Mouse (Mus musculus): ENCODE measurements around the gene Chil5. TPM values are rescaled to one million over a fixed set of nuclear protein-coding genes. Genes with fewer than 3 reads are reported as not detected.
"Not testable (repeated sequence)": the region's sequence is repeated elsewhere in the genome, so short reads cannot be mapped to it uniquely, and the experiment has no call there.

Gene Chil5
- polyA plus RNA-seq (2014; fragmentation: Nextera tagmentation; extraction: Ambion mirVana), result 0.29 TPM in 1 of 2 replicates, not detected in the other

GRCm38 (mm10) chr3:106032781-106033180, at the start of gene Chil5:
Gene Chil5, minus strand, starts transcription at chr3:106032814.
- Histone ChIP-seq H3K9ac (replicated peaks; ENCODE audit: low read length) (no peak within 1 kb of the TSS), H3K27me3 (ENCODE audit: control insufficient read depth, insufficient read depth, low read length) (no peaks in the 10 kb centered on the region), H3K4me2 (ENCODE audit: low read depth, low read length) (no peak within 1 kb of the TSS), H3K36me3 (replicated peaks; ENCODE audit: control insufficient read depth, insufficient read depth, low read depth, low read length) (no peaks in the 10 kb centered on the region), H3K4me1 (ENCODE audit: control insufficient read depth, insufficient read depth, low read length) (no peaks in the 10 kb centered on the region), H3K27ac (replicated peaks; ENCODE audit: low read depth, low read length) (no peak within 1 kb of the TSS), H3K4me3 (ENCODE audit: low read depth, low read length) (no peak within 1 kb of the TSS), H3K9me3 (replicated peaks; ENCODE audit: control insufficient read depth, low read length) (no peaks in the 10 kb centered on the region)
- ATAC-seq (replicated peaks; ENCODE audit: insufficient number of reproducible peaks, low FRiP score, low TSS enrichment, low read depth) (no peak), DNase-seq (ENCODE audit: low spot score) (no peak)
- WGBS, result 91% methylated on average over 1 of the region's 1 CpGs

GRCm38 (mm10) chr3:106074824-106075223, 42.2 kb upstream of the Chil5 start:
- 84% methylated on average over 1 of the region's 1 CpGs for WGBS
- no peaks in the 10 kb centered on the region for H3K27me3 ChIP-seq (ENCODE audit: control insufficient read depth, insufficient read depth, low read length)

GRCm38 (mm10) chr3:106070994-106071393, 38.4 kb upstream of the Chil5 start:
- WGBS, result 89% methylated on average over 2 of the region's 2 CpGs
- no peak overlapping the region for H3K4me3 ChIP-seq (ENCODE audit: low read depth, low read length)
- no peak overlapping the region for H3K27ac ChIP-seq (replicated peaks; ENCODE audit: low read depth, low read length)
- H3K9ac ChIP-seq (replicated peaks; ENCODE audit: low read length), result no peak overlapping the region
- ATAC-seq (replicated peaks; ENCODE audit: insufficient number of reproducible peaks, low FRiP score, low TSS enrichment, low read depth), result no peak
- DNase-seq (ENCODE audit: low spot score), result no peak
- H3K9me3 ChIP-seq (replicated peaks; ENCODE audit: control insufficient read depth, low read length), result no peaks in the 10 kb centered on the region
- no peaks in the 10 kb centered on the region for H3K27me3 ChIP-seq (ENCODE audit: control insufficient read depth, insufficient read depth, low read length)
- no peaks in the 10 kb centered on the region for H3K4me1 ChIP-seq (ENCODE audit: control insufficient read depth, insufficient read depth, low read length)
- H3K4me2 ChIP-seq (ENCODE audit: low read depth, low read length), result no peak overlapping the region
- H3K36me3 ChIP-seq (replicated peaks; ENCODE audit: control insufficient read depth, insufficient read depth, low read depth, low read length), result no peaks in the 10 kb centered on the region

More at GRCm38 (mm10) chr3:106074824-106075223, 42.2 kb upstream of the Chil5 start:
- Histone ChIP-seq H3K4me2 (ENCODE audit: low read depth, low read length) (no peak overlapping the region), H3K9ac (replicated peaks; ENCODE audit: low read length) (no peak overlapping the region), H3K27ac (replicated peaks; ENCODE audit: low read depth, low read length) (no peak overlapping the region), H3K9me3 (replicated peaks; ENCODE audit: control insufficient read depth, low read length) (no peaks in the 10 kb centered on the region), H3K4me3 (ENCODE audit: low read depth, low read length) (no peak overlapping the region), H3K36me3 (replicated peaks; ENCODE audit: control insufficient read depth, insufficient read depth, low read depth, low read length) (no peaks in the 10 kb centered on the region), H3K4me1 (ENCODE audit: control insufficient read depth, insufficient read depth, low read length) (no peaks in the 10 kb centered on the region)
- no peak for ATAC-seq (replicated peaks; ENCODE audit: insufficient number of reproducible peaks, low FRiP score, low TSS enrichment, low read depth)
- no peak for DNase-seq (ENCODE audit: low spot score)

GRCm38 (mm10) chr3:106067707-106068106, 35.1 kb upstream of the Chil5 start:
- DNase-seq (ENCODE audit: low spot score); H3K4me2 ChIP-seq (ENCODE audit: low read depth, low read length); H3K27me3 ChIP-seq (ENCODE audit: control insufficient read depth, insufficient read depth, low read length); H3K27ac ChIP-seq (replicated peaks; ENCODE audit: low read depth, low read length); H3K36me3 ChIP-seq (replicated peaks; ENCODE audit: control insufficient read depth, insufficient read depth, low read depth, low read length); H3K4me3 ChIP-seq (ENCODE audit: low read depth, low read length); ATAC-seq (replicated peaks; ENCODE audit: insufficient number of reproducible peaks, low FRiP score, low TSS enrichment, low read depth); H3K4me1 ChIP-seq (ENCODE audit: control insufficient read depth, insufficient read depth, low read length); H3K9ac ChIP-seq (replicated peaks; ENCODE audit: low read length); H3K9me3 ChIP-seq (replicated peaks; ENCODE audit: control insufficient read depth, low read length): not testable (repeated sequence)
- 40% methylated on average over 5 of the region's 5 CpGs for WGBS

GRCm38 (mm10) chr3:106057966-106058365, 25.4 kb upstream of the Chil5 start:
- no peak for DNase-seq (ENCODE audit: low spot score)
- no peaks in the 10 kb centered on the region for H3K27me3 ChIP-seq (ENCODE audit: control insufficient read depth, insufficient read depth, low read length)
- no peak for ATAC-seq (replicated peaks; ENCODE audit: insufficient number of reproducible peaks, low FRiP score, low TSS enrichment, low read depth)
- H3K36me3 ChIP-seq (replicated peaks; ENCODE audit: control insufficient read depth, insufficient read depth, low read depth, low read length), result no peaks in the 10 kb centered on the region
- no peak overlapping the region for H3K4me3 ChIP-seq (ENCODE audit: low read depth, low read length)
- H3K4me2 ChIP-seq (ENCODE audit: low read depth, low read length), result no peak overlapping the region
- H3K27ac ChIP-seq (replicated peaks; ENCODE audit: low read depth, low read length), result no peak overlapping the region
- H3K9ac ChIP-seq (replicated peaks; ENCODE audit: low read length), result no peak overlapping the region
- no peaks in the 10 kb centered on the region for H3K4me1 ChIP-seq (ENCODE audit: control insufficient read depth, insufficient read depth, low read length)
- WGBS, result 75% methylated on average over 3 of the region's 3 CpGs
- H3K9me3 ChIP-seq (replicated peaks; ENCODE audit: control insufficient read depth, low read length), result no peaks in the 10 kb centered on the region

GRCm38 (mm10) chr3:106051896-106052295, 19.3 kb upstream of the Chil5 start:
- H3K9me3 ChIP-seq (replicated peaks; ENCODE audit: control insufficient read depth, low read length), result no peaks in the 10 kb centered on the region
- no peak overlapping the region for H3K27ac ChIP-seq (replicated peaks; ENCODE audit: low read depth, low read length)
- H3K4me3 ChIP-seq (ENCODE audit: low read depth, low read length), result no peak overlapping the region
- no peak overlapping the region for H3K4me2 ChIP-seq (ENCODE audit: low read depth, low read length)
- no peaks in the 10 kb centered on the region for H3K4me1 ChIP-seq (ENCODE audit: control insufficient read depth, insufficient read depth, low read length)
- 62% methylated on average over 18 of the region's 18 CpGs for WGBS
- no peaks in the 10 kb centered on the region for H3K27me3 ChIP-seq (ENCODE audit: control insufficient read depth, insufficient read depth, low read length)
- ATAC-seq (replicated peaks; ENCODE audit: insufficient number of reproducible peaks, low FRiP score, low TSS enrichment, low read depth), result no peak
- DNase-seq (ENCODE audit: low spot score), result no peak
- H3K36me3 ChIP-seq (replicated peaks; ENCODE audit: control insufficient read depth, insufficient read depth, low read depth, low read length), result no peaks in the 10 kb centered on the region
- H3K9ac ChIP-seq (replicated peaks; ENCODE audit: low read length), result no peak overlapping the region

GRCm38 (mm10) chr3:106040306-106040705, 7.7 kb upstream of the Chil5 start:
- ATAC-seq (replicated peaks; ENCODE audit: insufficient number of reproducible peaks, low FRiP score, low TSS enrichment, low read depth), result no peak
- no peaks in the 10 kb centered on the region for H3K9me3 ChIP-seq (replicated peaks; ENCODE audit: control insufficient read depth, low read length)
- no peak overlapping the region for H3K4me3 ChIP-seq (ENCODE audit: low read depth, low read length)
- H3K4me2 ChIP-seq (ENCODE audit: low read depth, low read length), result no peak overlapping the region
- 89% methylated on average over 2 of the region's 2 CpGs for whole genome bisulfite sequencing
- H3K27me3 ChIP-seq (ENCODE audit: control insufficient read depth, insufficient read depth, low read length), result no peaks in the 10 kb centered on the region
- H3K9ac ChIP-seq (replicated peaks; ENCODE audit: low read length), result no peak overlapping the region
- H3K4me1 ChIP-seq (ENCODE audit: control insufficient read depth, insufficient read depth, low read length), result no peaks in the 10 kb centered on the region
- H3K36me3 ChIP-seq (replicated peaks; ENCODE audit: control insufficient read depth, insufficient read depth, low read depth, low read length), result no peaks in the 10 kb centered on the region
- no peak overlapping the region for H3K27ac ChIP-seq (replicated peaks; ENCODE audit: low read depth, low read length)
- DNase-seq (ENCODE audit: low spot score), result no peak

GRCm38 (mm10) chr3:106024135-106024534, 8.5 kb downstream of the Chil5 start:
- no peak overlapping the region for H3K4me3 ChIP-seq (ENCODE audit: low read depth, low read length)
- H3K4me2 ChIP-seq (ENCODE audit: low read depth, low read length), result no peak overlapping the region
- 90% methylated on average over 2 of the region's 2 CpGs for WGBS
- H3K4me1 ChIP-seq (ENCODE audit: control insufficient read depth, insufficient read depth, low read length), result no peaks in the 10 kb centered on the region
- H3K9me3 ChIP-seq (replicated peaks; ENCODE audit: control insufficient read depth, low read length), result no peaks in the 10 kb centered on the region
- H3K9ac ChIP-seq (replicated peaks; ENCODE audit: low read length), result no peak overlapping the region
- DNase-seq (ENCODE audit: low spot score), result no peak
- ATAC-seq (replicated peaks; ENCODE audit: insufficient number of reproducible peaks, low FRiP score, low TSS enrichment, low read depth), result no peak
- H3K36me3 ChIP-seq (replicated peaks; ENCODE audit: control insufficient read depth, insufficient read depth, low read depth, low read length), result no peaks in the 10 kb centered on the region
- no peaks in the 10 kb centered on the region for H3K27me3 ChIP-seq (ENCODE audit: control insufficient read depth, insufficient read depth, low read length)
- H3K27ac ChIP-seq (replicated peaks; ENCODE audit: low read depth, low read length), result no peak overlapping the region
